Mouse (Mus musculus) frontal cortex, adult (tissue): ENCODE measurements around the gene Cd180.

Source experiments
- ATAC-seq: cut with Nextera tagmentation; 2 replicates; pipeline ENCODE4 v1.9.2; 2017; ENCODE audit warnings: mild to moderate bottlenecking, moderate library complexity, mixed read lengths; ENCODE audit not compliant: low TSS enrichment

Gene Cd180

DNA sequence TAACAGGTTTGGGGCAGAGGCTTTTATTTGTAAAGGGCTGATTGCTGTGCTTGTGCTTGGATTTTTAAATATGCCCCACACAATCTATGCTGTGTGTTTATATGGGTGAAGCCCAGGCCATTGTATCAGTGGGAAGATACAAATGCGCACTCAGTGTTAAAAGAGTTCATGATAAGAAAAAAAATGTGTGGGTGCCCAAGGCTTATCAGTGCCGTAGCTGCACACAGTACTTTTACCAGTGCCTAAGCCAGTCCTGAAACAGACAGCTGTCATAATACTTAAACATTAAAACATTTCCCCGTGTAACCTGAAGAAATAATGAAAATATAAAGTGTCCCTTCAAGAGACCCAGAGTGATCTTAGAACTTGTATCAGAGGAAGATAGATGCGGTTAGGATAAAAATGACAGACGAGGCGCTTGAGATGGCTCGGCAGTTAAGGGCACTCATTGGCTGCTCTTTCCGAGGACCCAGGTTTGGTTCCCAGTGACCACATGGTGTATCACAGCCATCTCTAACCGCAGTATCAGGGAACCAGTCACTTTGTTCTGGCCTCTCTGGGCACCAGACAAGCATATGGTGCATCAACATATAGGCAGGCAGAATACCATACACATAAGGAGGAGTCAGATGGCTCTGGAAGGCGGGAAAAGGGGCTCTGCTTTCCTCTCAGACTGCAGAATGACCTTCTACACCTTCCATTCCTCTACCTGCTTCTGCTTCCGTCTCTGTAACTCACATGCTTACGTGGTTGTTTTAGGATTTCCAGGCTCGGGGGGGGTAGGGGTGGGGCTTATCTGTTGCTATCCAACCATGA, 46.6 kb downstream of the Cd180 start:
- no peak for ATAC-seq

DNA sequence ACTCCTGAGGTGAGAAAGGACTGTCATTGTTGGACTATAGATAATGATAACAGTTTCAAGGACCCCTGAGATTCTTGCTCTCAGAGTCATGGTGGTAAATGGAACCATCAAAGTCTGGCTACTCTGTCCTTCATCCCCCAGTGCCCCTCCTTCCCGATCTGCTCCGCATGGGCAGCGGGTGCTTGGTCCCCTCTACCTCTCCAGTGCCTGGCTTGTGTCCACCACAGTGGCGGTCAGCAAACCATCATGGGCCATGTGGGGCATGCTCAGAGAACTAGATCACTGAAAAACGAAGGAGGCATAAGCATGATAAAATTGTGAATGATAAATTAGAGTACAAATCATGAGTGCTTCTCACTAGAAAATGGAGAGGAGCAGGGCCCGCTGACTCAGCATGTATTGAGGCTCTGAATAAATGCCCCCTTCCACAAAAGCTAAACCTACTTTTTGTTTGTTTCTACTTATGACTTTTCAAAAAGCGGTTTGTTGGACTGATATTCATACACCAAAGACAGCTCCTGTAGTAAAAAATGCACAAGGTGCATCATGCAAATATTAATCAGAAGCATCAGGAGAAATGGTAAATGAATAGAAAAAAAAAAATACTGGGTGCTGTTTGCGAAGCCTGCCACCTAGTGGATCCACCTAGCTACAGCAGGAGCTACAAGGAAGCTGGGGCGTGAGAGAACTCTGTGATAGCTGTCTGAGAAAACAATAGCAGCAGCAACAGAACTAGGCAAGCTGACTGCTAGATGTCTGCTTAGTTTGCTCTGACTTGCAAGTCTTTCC, 51.3 kb downstream of the Cd180 start:
- ATAC-seq: peak; percentile 30

GRCm38 (mm10) chr13:102745270-102745600, 51.9 kb downstream of the Cd180 start:
- ATAC-seq: peak; percentile 22; the same call in 1 of the 2 replicates

DNA sequence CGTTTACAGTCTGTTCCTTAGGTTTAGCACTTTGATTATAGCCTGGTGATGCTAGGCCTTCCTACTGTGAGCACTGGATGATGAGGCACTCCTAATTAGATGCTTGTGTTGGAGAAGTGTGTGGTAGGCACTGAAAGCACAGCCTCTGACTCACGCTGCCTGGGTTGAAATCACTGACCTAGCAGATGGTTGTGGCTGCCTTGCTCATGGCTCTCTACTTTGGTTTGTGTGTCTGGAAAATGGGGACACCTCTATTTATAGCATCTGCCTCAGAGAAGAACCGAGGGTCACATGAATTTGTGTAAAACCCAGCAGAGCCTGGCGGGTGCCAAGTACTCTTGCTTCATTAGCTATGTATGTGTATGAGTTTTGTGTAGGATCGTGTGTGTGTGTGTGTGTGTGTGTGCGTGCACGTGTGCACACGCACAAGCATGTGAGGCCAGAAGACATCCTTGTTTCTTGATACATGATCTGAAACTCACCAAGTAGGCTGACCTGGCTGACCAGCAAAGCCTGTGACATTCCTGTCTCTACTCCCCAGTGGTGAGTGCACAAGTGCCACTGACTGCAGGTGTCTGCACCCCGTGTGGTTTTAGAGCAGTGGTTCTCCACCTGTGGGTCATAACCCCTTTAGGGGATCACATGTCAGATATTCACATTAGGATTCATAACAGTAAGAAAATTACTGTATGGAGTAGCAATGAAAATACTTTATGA, 52.4 kb downstream of the Cd180 start:
- ATAC-seq: peak; percentile 76

DNA sequence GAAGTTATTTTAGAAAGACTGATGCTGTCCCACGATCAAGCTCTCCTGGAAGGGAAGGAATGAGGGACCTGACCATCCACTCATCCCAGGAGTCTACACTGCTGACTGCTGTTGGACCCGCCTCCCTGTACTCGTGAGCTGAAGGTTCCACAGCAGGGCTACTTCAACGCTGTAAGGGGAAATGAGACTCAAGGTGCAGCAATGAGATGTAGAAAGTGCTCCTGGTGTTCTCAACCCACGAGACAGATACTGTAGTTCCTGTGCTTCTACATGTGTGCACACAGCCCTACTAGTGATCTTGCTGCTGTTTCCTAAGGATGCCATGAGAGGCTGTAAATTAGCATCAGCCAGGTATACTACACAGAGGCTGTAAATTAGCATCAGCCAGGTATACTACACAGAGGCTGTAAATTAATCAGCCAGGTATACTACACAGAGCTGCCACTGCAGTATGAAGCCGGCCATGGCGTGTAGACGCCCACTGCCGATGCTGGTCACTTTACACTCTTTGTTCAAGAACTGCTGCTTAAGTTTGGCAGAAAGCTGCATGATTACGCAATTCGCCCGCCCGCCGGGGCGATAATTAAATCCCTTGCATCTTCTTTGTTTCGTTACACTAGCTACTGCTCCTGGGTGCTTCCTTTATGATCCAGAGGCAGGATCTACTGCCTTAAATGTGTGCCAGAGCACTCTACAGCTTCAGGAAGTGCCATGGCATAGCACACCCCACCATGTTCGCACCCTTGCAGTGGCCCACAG, 53.6 kb downstream of the Cd180 start:
- ATAC-seq: peak; percentile 31

DNA sequence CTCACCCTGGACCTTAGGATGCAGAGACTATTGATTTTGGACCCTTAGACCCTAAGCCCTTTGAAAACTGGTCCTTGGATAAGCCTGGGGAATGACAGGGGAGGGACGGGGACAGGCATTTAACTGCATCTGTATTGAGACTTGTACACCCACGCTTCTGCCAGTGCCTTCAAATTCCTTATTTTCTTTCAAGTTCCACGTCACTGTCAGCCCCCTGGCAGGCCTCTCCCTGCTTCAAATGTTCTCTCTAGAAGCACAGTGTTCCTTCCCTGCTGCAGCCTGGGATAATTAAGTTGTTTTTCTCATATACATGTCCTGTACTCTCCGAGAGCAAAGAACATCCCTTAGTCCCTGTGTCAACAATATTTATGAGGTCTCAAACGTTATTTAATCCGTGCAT, 55.8 kb downstream of the Cd180 start:
- no peak for ATAC-seq

DNA sequence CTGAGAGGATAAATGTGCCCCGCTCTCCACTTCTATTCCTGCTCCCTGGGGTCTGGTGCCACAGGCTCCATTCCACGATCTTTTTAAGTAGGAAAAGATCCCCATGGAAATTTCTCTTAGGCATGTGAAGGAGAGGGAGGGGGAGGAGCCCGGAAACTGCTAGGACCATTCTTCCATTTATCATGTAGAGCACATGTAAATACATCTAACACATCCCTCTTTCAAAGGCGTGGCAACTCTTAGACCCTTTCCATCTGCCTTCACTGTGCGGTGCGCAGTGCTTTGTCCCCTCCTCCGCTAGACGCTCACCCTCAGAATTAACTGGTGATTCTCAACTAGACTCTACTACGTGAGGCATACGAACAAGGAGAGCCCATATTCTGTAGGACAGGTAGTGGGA, 56.5 kb downstream of the Cd180 start:
- ATAC-seq: no peak

DNA sequence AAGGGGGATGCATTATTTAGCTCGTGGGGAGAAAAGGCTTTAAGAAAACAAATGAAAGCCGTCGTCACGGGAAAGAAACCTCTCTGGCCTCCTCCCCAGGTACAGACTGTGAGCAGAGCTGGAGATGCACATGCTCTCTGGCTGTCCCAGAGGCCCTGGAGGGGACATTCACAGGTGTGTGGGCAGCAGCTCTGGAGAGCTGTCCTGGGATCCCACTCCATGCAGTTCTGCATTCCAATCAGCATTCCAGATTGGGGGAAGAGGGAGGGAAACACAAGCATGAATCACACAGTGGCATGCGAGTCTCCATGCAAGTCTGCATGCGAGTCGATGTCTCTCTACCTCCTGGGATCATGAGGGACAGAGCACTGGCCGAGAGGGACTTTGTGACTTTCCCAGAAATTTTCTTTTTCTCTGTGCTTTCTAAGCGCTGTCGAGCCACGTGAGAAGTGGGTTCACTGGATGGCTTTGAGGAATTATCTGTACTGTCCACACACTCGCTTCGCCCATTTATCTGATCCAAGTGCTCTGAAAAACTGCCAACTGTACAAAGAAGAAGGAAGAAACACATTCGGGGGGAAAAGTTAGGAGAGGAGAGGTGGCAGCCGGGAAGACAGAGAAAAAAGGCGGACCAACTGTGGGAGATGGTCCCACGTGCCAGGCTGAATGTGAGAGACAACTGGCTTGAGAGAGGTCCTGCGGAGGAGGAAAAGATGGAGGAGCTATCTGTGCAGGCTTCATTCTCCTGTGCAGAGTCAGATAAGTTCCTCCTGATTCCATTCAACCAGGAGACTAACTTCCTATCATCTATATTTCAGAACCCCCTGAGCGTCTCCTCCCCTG, 60.6 kb downstream of the Cd180 start:
- no peak for ATAC-seq

- ATAC-seq: no peak
These were observed 61.8 kb downstream of the Cd180 start for GRCm38 (mm10) chr13:102755124-102755523.

GRCm38 (mm10) chr13:102756071-102756470, 62.7 kb downstream of the Cd180 start:
- no peak for ATAC-seq

- no peak for ATAC-seq
These were observed 64.7 kb downstream of the Cd180 start for GRCm38 (mm10) chr13:102758021-102758420.

DNA sequence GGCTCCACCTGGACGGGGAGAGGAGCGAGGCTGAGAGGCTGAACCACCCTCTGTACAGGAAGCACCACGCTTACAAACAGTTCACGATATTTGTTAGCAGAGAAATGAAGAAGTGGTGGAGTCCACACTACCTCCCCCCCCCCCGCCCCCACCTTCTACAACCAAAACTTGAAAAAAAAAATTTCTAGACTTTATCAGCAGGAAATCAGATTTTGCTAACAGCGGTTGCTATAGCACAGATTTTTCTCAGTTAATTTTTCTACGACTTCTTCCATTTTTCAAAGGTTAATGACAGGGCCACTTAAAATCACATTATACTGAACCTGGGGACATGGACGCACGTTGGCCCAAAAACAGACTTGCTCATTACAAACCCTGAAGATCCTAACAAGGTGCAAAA, 68.1 kb downstream of the Cd180 start:
- no peak for ATAC-seq

DNA sequence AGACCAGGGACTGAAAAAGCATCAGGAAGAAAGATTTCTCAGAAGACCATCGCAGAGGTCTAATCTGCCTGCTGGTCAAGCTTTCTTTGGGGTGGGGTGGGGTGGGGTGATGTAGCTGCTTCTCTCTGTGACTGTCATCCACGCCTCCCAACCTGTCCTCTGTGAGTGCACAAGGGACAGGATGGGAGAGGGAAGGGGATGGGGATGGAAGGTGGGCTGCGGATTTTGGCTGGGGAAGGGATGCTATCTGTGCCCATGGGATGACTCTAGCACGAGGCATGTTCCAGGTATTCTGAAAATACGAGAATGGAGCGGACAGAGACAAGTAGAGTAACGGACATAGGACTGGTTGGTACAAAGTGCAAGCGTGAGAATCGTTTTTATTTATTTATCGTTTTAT, 68.8 kb downstream of the Cd180 start:
- ATAC-seq: no peak

- ATAC-seq: no peak
These were observed 70.9 kb downstream of the Cd180 start for GRCm38 (mm10) chr13:102764218-102764617.

DNA sequence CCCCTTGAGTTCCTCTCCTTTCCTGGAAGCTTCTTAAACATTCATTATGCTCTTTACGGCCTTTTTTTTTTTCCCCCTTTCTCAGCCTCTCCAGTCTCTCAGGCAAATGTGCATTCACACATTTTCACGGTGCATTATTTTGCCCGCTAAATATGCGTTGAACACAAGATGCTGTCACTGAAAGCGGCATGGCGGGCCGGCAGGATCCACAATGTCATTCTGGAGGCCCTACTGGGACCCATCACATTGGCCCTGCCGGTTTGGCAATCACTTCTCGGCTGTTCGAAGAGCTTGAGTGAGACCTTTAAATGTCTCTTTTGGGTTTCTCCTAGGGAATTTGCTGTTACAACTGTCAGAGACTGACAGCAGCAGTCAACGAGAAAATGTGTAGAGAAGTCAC, 71.9 kb downstream of the Cd180 start:
- no peak for ATAC-seq

DNA sequence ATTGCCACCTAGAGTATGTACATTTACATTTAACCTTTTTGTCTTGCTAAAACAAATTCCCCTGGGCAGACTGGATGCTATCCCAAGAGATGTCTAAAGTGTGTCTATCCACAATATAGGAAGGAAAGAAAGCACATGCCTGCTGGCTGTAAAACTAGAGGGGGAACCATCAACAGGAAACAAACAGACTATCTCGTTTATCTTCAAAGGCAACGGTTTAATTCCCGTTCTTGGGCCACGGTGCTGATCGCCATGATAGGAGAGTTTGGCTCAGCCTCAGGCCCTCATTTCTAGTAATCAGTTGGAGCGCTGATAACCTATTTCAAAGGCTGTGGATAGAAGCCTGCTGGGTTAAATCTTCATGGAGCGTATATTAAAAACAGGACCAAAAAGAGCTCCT, 73.8 kb downstream of the Cd180 start:
- no peak for ATAC-seq

DNA sequence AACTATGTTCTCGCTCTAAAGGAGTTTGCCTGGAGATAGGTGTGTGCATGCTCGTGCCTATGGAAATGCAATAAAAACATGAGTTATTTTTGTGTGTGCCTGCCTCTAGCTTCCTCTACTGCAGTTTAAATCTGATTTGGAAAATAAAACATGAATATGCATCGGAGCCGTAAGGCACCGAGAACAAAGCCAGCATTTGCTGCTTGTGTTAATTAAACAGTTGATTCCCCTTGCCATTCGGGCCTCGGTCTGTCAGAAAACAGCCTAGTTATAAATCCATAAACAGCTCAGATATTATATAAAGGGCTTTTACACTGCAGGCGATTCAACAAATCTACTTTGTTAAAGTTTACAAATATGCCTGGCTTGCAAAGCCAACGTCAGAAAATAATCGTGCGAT, 75.2 kb downstream of the Cd180 start:
- ATAC-seq: peak; percentile 32; the same call in 1 of the 2 replicates

GRCm38 (mm10) chr13:102770194-102770593, 76.8 kb downstream of the Cd180 start:
- peak; percentile 56; the same call in 1 of the 2 replicates for ATAC-seq

DNA sequence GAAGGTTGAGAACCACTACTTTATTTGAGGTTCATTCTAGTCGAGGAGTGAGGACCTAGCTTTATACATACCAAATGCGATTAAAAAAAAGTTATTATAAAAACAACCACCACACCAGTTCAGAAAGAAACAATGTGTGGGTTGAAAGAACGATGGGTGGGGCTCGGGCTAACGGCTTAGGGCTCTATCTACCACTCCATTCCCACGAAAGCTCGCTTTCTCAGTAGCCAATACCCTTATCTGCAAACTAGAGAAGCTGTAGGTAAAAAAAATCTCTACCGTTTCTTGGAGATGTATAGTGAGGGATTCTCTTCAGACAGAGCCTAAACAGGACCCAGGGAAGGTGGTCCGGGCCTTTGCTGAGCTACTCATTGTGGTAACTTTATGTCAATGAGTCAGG, 79.8 kb downstream of the Cd180 start:
- no peak for ATAC-seq

GRCm38 (mm10) chr13:102774786-102775201, 81.4 kb downstream of the Cd180 start:
- no peak for ATAC-seq

- ATAC-seq: no peak
These were observed 82.1 kb downstream of the Cd180 start for GRCm38 (mm10) chr13:102775506-102775905.
